In genomic region chr10:7212537-7212936, GRCm38 (mm10) we compare ENCODE assay signal across 8 mouse cellular contexts. TPM values are rescaled to one million over a fixed set of nuclear protein-coding genes. Genes with fewer than 3 reads are reported as not detected.
A peak's percentile ranks its signal among the peaks of the same experiment; 100 is the strongest.
DNase-seq lines count a peak whose midpoint lies in the region; ATAC-seq lines count a peak whose summit lies in the region.

No protein-coding gene starts in this region.

- peak overlapping the region; percentile 44 for H3K9ac ChIP-seq in forebrain, embryonic 15.5 days (replicated peaks)
- peak overlapping the region; percentile 74 for H3K9ac ChIP-seq in midbrain, embryonic 13.5 days (replicated peaks)

- WGBS in forebrain, embryonic 15.5 days = 10% methylated on average over 10 of the region's 10 CpGs
- WGBS in midbrain, embryonic 13.5 days = 20% methylated on average over 10 of the region's 10 CpGs

- peak overlapping the region; percentile 61 for H3K27ac ChIP-seq in forebrain, embryonic 15.5 days (replicated peaks)
- H3K27ac ChIP-seq in midbrain, embryonic 13.5 days = no peak overlapping the region

- ATAC-seq in activated CD4-positive, CD25-positive, alpha-beta regulatory T cell, adult 4 months = peak; percentile 70
- ATAC-seq in forebrain, embryonic 15.5 days (replicated peaks) = peak; percentile 41
- peak; percentile 15; the same call in 1 of the 2 replicates for ATAC-seq in midbrain, embryonic 13.5 days

- peak overlapping the region; percentile 55 for H3K4me3 ChIP-seq in forebrain, embryonic 15.5 days
- H3K4me3 ChIP-seq in midbrain, embryonic 13.5 days (replicated peaks) = peak overlapping the region; percentile 75

- peaks cover 20% of the 10 kb centered on the region for H3K4me1 ChIP-seq in forebrain, embryonic 15.5 days
- peaks cover 22% of the 10 kb centered on the region for H3K4me1 ChIP-seq in midbrain, embryonic 13.5 days (replicated peaks)

- no peaks in the 10 kb centered on the region for H3K9me3 ChIP-seq in forebrain, embryonic 15.5 days
- H3K9me3 ChIP-seq in midbrain, embryonic 13.5 days = no peaks in the 10 kb centered on the region

- no peaks in the 10 kb centered on the region for H3K27me3 ChIP-seq in forebrain, embryonic 15.5 days
- peaks cover 2% of the 10 kb centered on the region; the same call in 1 of the 2 replicates for H3K27me3 ChIP-seq in midbrain, embryonic 13.5 days

- peak; percentile 5 for DNase-seq in layer of hippocampus, adult 9-11 months
- DNase-seq in layer of hippocampus, adult 8-10 months (ENCODE audit: low spot score in 2 of 2) = no peak
- peak; percentile 81 for DNase-seq in kidney, postnatal 14 days
- DNase-seq in right cerebral cortex, postnatal 10 days (ENCODE audit: low spot score in 2 of 2) = no peak
- DNase-seq in layer of hippocampus, adult 11-12 months (ENCODE audit: low spot score) = no peak

- H3K4me2 ChIP-seq in forebrain, embryonic 15.5 days (replicated peaks) = peak overlapping the region; percentile 90
- peak overlapping the region; percentile 98 for H3K4me2 ChIP-seq in midbrain, embryonic 13.5 days (replicated peaks)

- no peaks in the 10 kb centered on the region for H3K36me3 ChIP-seq in forebrain, embryonic 15.5 days
- H3K36me3 ChIP-seq in midbrain, embryonic 13.5 days = no peaks in the 10 kb centered on the region

RNA-seq across cellular contexts. Expression of gene Cnksr3, which starts 0.5 kb away (rescaled TPM):
- total RNA-seq in layer of hippocampus, adult 8-10 months (2022) = 1 to 10 TPM; 3.4 to 5.4 (median 4.4) TPM
- 1 to 10 TPM; 3.2 to 3.6 TPM for polyA plus RNA-seq in activated CD4-positive, CD25-positive, alpha-beta regulatory T cell, adult 4 months (2017; shearing (Covaris generic))
- 3.1 and 3.5 TPM in 2 replicates for polyA plus RNA-seq in forebrain, embryonic 15.5 days (2015; fragmentation: Nextera tagmentation; extraction: Ambion mirVana)
- 3.1 and 3.3 TPM in 2 replicates for polyA plus RNA-seq in midbrain, embryonic 13.5 days (2015; fragmentation: Nextera tagmentation; extraction: Ambion mirVana)

Comparison
In these comparisons a context has a peak if more than half of its experiments do, and no peak if none do; other contexts are left out.
1. DNase-seq: peak in layer of hippocampus, adult 9-11 months (single experiment) and kidney, postnatal 14 days (single experiment); none in layer of hippocampus, adult 8-10 months (0 of 2), right cerebral cortex, postnatal 10 days (0 of 2) and layer of hippocampus, adult 11-12 months (single experiment).
2. ATAC-seq: peak in every context shown above with its lines; median percentile 70 in activated CD4-positive, CD25-positive, alpha-beta regulatory T cell, adult 4 months; 41 in forebrain, embryonic 15.5 days; 15 in midbrain, embryonic 13.5 days.